Mouse (Mus musculus) neural tube, embryonic 11.5 days (tissue): ENCODE data around the gene Bbs9. TPM values are rescaled to one million over a fixed set of nuclear protein-coding genes. Genes with fewer than 3 reads are reported as not detected.
"Not testable (repeated sequence)": the region's sequence is repeated elsewhere in the genome, so short reads cannot be mapped to it uniquely, and the experiment has no call there.

Source experiments
- ATAC-seq: fragments of 200-750 bp; cut with Nextera tagmentation; 2 replicates; pipeline ENCODE4 v1.8.0; 2017; ENCODE audit warnings: moderate number of reproducible peaks, mild to moderate bottlenecking, moderate TSS enrichment, moderate library complexity; ENCODE audit not compliant: insufficient read depth, low FRiP score, low TSS enrichment
- DNase-seq: peaks from one replicate; pipeline ENCODE4 v3.0.0-alpha.2; 2015; ENCODE audit warnings: low spot score
- H3K27ac ChIP-seq: fragments of 300-500 bp; sonication (generic); 2 replicates; pipeline ENCODE4 v1.5.1; 2014; ENCODE audit warnings: low read depth, mild to moderate bottlenecking, low read length
- H3K27me3 ChIP-seq: fragments of 300-500 bp; sonication (generic); 2 replicates; pipeline ENCODE4 v1.6.1; 2014; ENCODE audit warnings: mild to moderate bottlenecking, low read length, mixed read lengths; ENCODE audit not compliant: control insufficient read depth, insufficient read depth
- H3K36me3 ChIP-seq: fragments of 300-500 bp; sonication (generic); 2 replicates; pipeline ENCODE4 v1.6.1; 2014; ENCODE audit warnings: mild to moderate bottlenecking, low read length, moderate library complexity, mixed read lengths; ENCODE audit not compliant: control insufficient read depth, insufficient read depth
- H3K4me1 ChIP-seq: fragments of 300-500 bp; sonication (generic); 2 replicates; pipeline ENCODE4 v1.6.1; 2014; ENCODE audit warnings: low read length, mixed read lengths; ENCODE audit not compliant: control insufficient read depth, insufficient read depth
- H3K4me2 ChIP-seq: fragments of 300-500 bp; sonication (generic); 2 replicates; pipeline ENCODE4 v1.6.1; 2014; ENCODE audit warnings: low read depth, mild to moderate bottlenecking, moderate library complexity
- H3K4me3 ChIP-seq: fragments of 300-500 bp; sonication (generic); 2 replicates; pipeline ENCODE4 v1.5.1; 2014; ENCODE audit warnings: low read depth, low read length
- H3K9ac ChIP-seq: fragments of 300-500 bp; sonication (generic); 2 replicates; pipeline ENCODE4 v1.6.1; 2014; ENCODE audit warnings: mild to moderate bottlenecking, low read length
- H3K9me3 ChIP-seq: fragments of 300-500 bp; sonication (generic); 2 replicates; pipeline ENCODE4 v1.6.1; 2016; ENCODE audit warnings: low read length; ENCODE audit not compliant: control insufficient read depth
- WGBS: fragments of 180-500 bp; shearing (Covaris S2); extraction: QIAGEN DNeasy Blood & Tissue Kit; methylation state at CpG from one replicate; pipeline ENCODE4 v1.1.7; 2014; 5-methylcytosine and 5-hydroxymethylcytosine counted together
- polyA plus RNA-seq: library from polyadenylated mRNA; unstranded; fragments of >200 nt; fragmentation: Nextera tagmentation; extraction: Ambion mirVana; gene quantifications from 2 replicates; pipeline ENCODE4 v1.2.1, GENCODE M21; 2014

Gene Bbs9
- polyA plus RNA-seq, 1 experiment from 2014 or later, result 16.9 TPM

GRCm38 (mm10) chr9:22711339-22711738 is 235.8 kb downstream of the Bbs9 start:
- Histone ChIP-seq H3K9ac (no peak overlapping the region), H3K4me2 (no peak overlapping the region), H3K27ac (no peak overlapping the region), H3K4me3 (no peak overlapping the region), H3K9me3 (no peaks in the 10 kb centered on the region), H3K27me3 (no peaks in the 10 kb centered on the region), H3K36me3 (no peaks in the 10 kb centered on the region), H3K4me1 (no peaks in the 10 kb centered on the region)
- 75% methylated on average over 2 of the region's 2 CpGs for WGBS
- ATAC-seq (no peak), DNase-seq (no peak)

GRCm38 (mm10) chr9:22712743-22713142 is 237.2 kb downstream of the Bbs9 start:
- H3K9me3 ChIP-seq, result no peaks in the 10 kb centered on the region

GRCm38 (mm10) chr9:22713286-22713685 is 237.8 kb downstream of the Bbs9 start:
- H3K27ac ChIP-seq, H3K9ac ChIP-seq, H3K4me2 ChIP-seq, H3K9me3 ChIP-seq, H3K4me3 ChIP-seq, H3K36me3 ChIP-seq, H3K4me1 ChIP-seq, H3K27me3 ChIP-seq: not testable (repeated sequence)
- DNase-seq (peak; percentile 51), ATAC-seq (0 out of 2 replicates have a peak, but pooled peaks have one; percentile 16)
- 41% methylated on average over 4 of the region's 4 CpGs for WGBS

More at GRCm38 (mm10) chr9:22712743-22713142, 237.2 kb downstream of the Bbs9 start:
- no peak for DNase-seq
- H3K27me3 ChIP-seq, result no peaks in the 10 kb centered on the region
- no peak overlapping the region for H3K9ac ChIP-seq
- H3K4me1 ChIP-seq, result no peaks in the 10 kb centered on the region
- no peak for ATAC-seq
- no peak overlapping the region for H3K4me3 ChIP-seq
- no peak overlapping the region for H3K4me2 ChIP-seq
- 70% methylated on average over 3 of the region's 3 CpGs for WGBS
- no peak overlapping the region for H3K27ac ChIP-seq
- no peaks in the 10 kb centered on the region for H3K36me3 ChIP-seq

GRCm38 (mm10) chr9:22717583-22717982 is 242.1 kb downstream of the Bbs9 start:
- no peaks in the 10 kb centered on the region for H3K9me3 ChIP-seq
- H3K36me3 ChIP-seq, result no peaks in the 10 kb centered on the region
- no peak overlapping the region for H3K9ac ChIP-seq
- H3K27ac ChIP-seq, result no peak overlapping the region
- WGBS, result 78% methylated on average over 4 of the region's 4 CpGs
- DNase-seq, result no peak
- ATAC-seq, result no peak
- no peaks in the 10 kb centered on the region for H3K27me3 ChIP-seq
- no peaks in the 10 kb centered on the region for H3K4me1 ChIP-seq
- no peak overlapping the region for H3K4me3 ChIP-seq
- H3K4me2 ChIP-seq, result no peak overlapping the region

GRCm38 (mm10) chr9:22718174-22718823 is 242.8 kb downstream of the Bbs9 start:
- Histone ChIP-seq H3K4me3 (no peak overlapping the region), H3K36me3 (no peaks in the 10 kb centered on the region), H3K4me2 (no peak overlapping the region), H3K9me3 (no peaks in the 10 kb centered on the region), H3K27ac (no peak overlapping the region), H3K27me3 (no peaks in the 10 kb centered on the region), H3K9ac (no peak overlapping the region), H3K4me1 (no peaks in the 10 kb centered on the region)
- 68% methylated on average over 8 of the region's 8 CpGs for WGBS
- DNase-seq (no peak), ATAC-seq (no peak)

GRCm38 (mm10) chr9:22732646-22733045 is 257.1 kb downstream of the Bbs9 start:
- H3K36me3 ChIP-seq, result no peaks in the 10 kb centered on the region
- no peak overlapping the region for H3K4me3 ChIP-seq
- no peaks in the 10 kb centered on the region for H3K27me3 ChIP-seq
- H3K4me1 ChIP-seq, result no peaks in the 10 kb centered on the region
- no peak for DNase-seq
- 66% methylated on average over 1 of the region's 1 CpGs for WGBS
- H3K9me3 ChIP-seq, result no peaks in the 10 kb centered on the region
- no peak for ATAC-seq
- no peak overlapping the region for H3K4me2 ChIP-seq
- no peak overlapping the region for H3K9ac ChIP-seq
- H3K27ac ChIP-seq, result no peak overlapping the region

GRCm38 (mm10) chr9:22734954-22735353 is 259.4 kb downstream of the Bbs9 start:
- Histone ChIP-seq H3K4me1 (no peaks in the 10 kb centered on the region), H3K27ac (no peak overlapping the region), H3K36me3 (no peaks in the 10 kb centered on the region), H3K4me2 (no peak overlapping the region), H3K9ac (no peak overlapping the region), H3K9me3 (no peaks in the 10 kb centered on the region), H3K27me3 (no peaks in the 10 kb centered on the region), H3K4me3 (no peak overlapping the region)
- 78% methylated on average over 8 of the region's 8 CpGs for WGBS
- ATAC-seq (no peak), DNase-seq (no peak)

GRCm38 (mm10) chr9:22735385-22735784 is 259.9 kb downstream of the Bbs9 start:
- DNase-seq, result no peak
- H3K36me3 ChIP-seq, result no peaks in the 10 kb centered on the region

GRCm38 (mm10) chr9:22737893-22738292 is 262.4 kb downstream of the Bbs9 start:
- H3K4me2 ChIP-seq, result no peak overlapping the region
- H3K4me3 ChIP-seq, result no peak overlapping the region
- H3K9me3 ChIP-seq, result no peaks in the 10 kb centered on the region
- 85% methylated on average over 6 of the region's 6 CpGs for WGBS
- DNase-seq (no peak), ATAC-seq (no peak)
- H3K36me3 ChIP-seq, result no peaks in the 10 kb centered on the region
- H3K4me1 ChIP-seq, result no peaks in the 10 kb centered on the region
- H3K9ac ChIP-seq, result no peak overlapping the region
- no peaks in the 10 kb centered on the region for H3K27me3 ChIP-seq
- no peak overlapping the region for H3K27ac ChIP-seq

More at GRCm38 (mm10) chr9:22735385-22735784, 259.9 kb downstream of the Bbs9 start:
- Histone ChIP-seq H3K4me2 (no peak overlapping the region), H3K27ac (no peak overlapping the region), H3K27me3 (no peaks in the 10 kb centered on the region), H3K9ac (no peak overlapping the region), H3K9me3 (no peaks in the 10 kb centered on the region), H3K4me1 (no peaks in the 10 kb centered on the region), H3K4me3 (no peak overlapping the region)
- ATAC-seq, result 0 out of 2 replicates have a peak, but pooled peaks have one; percentile 35
- 67% methylated on average over 8 of the region's 8 CpGs for WGBS
